Mouse (Mus musculus) bone marrow macrophage, adult 2 months (primary cell): ENCODE measurements around the gene Gm28308.

Experiments
- CTCF ChIP-seq: IDR thresholded peaks from 2 replicates; pipeline ENCODE4 v1.5.1; 2012; ENCODE audit warnings: low read depth, mild to moderate bottlenecking, low read length, moderate library complexity
- POLR2A ChIP-seq: IDR thresholded peaks from 2 replicates; pipeline ENCODE4 v1.6.1; 2012; ENCODE audit warnings: mild to moderate bottlenecking, low read depth, low read length, borderline replicate concordance

DNA sequence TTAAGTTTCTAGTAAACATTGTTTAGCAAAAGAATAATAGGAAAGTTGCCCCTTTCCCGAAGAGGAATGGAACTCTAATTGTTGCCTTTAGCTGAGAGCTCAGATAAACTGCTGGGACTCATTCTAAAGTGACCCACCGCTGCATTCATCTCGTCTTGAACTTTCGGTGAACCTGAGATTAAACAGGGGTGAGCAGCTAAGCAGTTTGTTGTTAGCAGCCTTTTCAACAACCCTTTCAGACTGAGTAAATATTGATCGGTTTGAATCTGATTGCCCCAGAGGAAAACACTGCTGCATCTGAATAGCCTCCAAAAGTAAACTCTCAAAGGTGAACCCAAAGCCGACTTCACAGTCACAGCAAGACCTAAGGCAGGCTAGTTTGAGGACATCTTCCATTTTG lies 59.9 kb downstream of the Gm28308 start:
- no peak for TF ChIP-seq CTCF
- no peak for TF ChIP-seq POLR2A
